Mouse (Mus musculus) hindbrain, embryonic 10.5 days (tissue): ENCODE results near the gene Bcat1. TPM values are rescaled to one million over a fixed set of nuclear protein-coding genes. Genes with fewer than 3 reads are reported as not detected.

Source experiments
- DNase-seq: peaks from one replicate; pipeline ENCODE4 v3.0.0-alpha.2; 2017; ENCODE audit warnings: low spot score
- H3K27ac ChIP-seq: fragments of 300-500 bp; sonication (generic); 2 replicates; pipeline ENCODE4 v1.5.1; 2016; ENCODE audit warnings: mild to moderate bottlenecking, moderate library complexity
- H3K27me3 ChIP-seq: fragments of 300-500 bp; sonication (generic); 2 replicates; pipeline ENCODE4 v1.6.1; 2016; ENCODE audit warnings: mild to moderate bottlenecking; ENCODE audit not compliant: poor library complexity, insufficient read depth, severe bottlenecking
- H3K36me3 ChIP-seq: fragments of 300-500 bp; sonication (generic); 2 replicates; pipeline ENCODE4 v1.6.1; 2016; ENCODE audit warnings: mild to moderate bottlenecking, moderate library complexity
- H3K4me1 ChIP-seq: fragments of 300-500 bp; sonication (generic); replicated peaks from 2 replicates; pipeline ENCODE4 v1.6.1; 2016; ENCODE audit warnings: mild to moderate bottlenecking
- H3K4me3 ChIP-seq: fragments of 300-500 bp; sonication (generic); 2 replicates; pipeline ENCODE4 v1.5.1; 2016; ENCODE audit warnings: mild to moderate bottlenecking, moderate library complexity
- H3K9me3 ChIP-seq: fragments of 300-500 bp; sonication (generic); 2 replicates; pipeline ENCODE4 v1.6.1; 2016; ENCODE audit warnings: mild to moderate bottlenecking, moderate library complexity
- WGBS: fragments of 180-500 bp; shearing (Covaris S2); methylation state at CpG from one replicate; pipeline ENCODE4 v1.1.7; 2016; 5-methylcytosine and 5-hydroxymethylcytosine counted together
- polyA plus RNA-seq: library from polyadenylated mRNA; unstranded; fragments of >200 nt; fragmentation: Nextera tagmentation; extraction: Ambion mirVana; gene quantifications from 2 replicates; pipeline ENCODE4 v1.2.1, GENCODE M21; 2016

Bcat1 gene
- polyA plus RNA-seq, 1 experiment from 2014 or later: 123 TPM

- Histone ChIP-seq H3K9me3 (no peaks in the 10 kb centered on the region), H3K36me3 (no peaks in the 10 kb centered on the region), H3K4me3 (no peak overlapping the region), H3K4me1 (no peaks in the 10 kb centered on the region), H3K27me3 (no peaks in the 10 kb centered on the region), H3K27ac (no peak overlapping the region)
- DNase-seq: no peak
- 49% methylated on average over 4 of the region's 4 CpGs for WGBS
Observed at GRCm38 (mm10) chr6:145088451-145089113, 12.6 kb upstream of the Bcat1 start.

- 91% methylated on average over 8 of the region's 8 CpGs for WGBS
- DNase-seq: no peak
- Histone ChIP-seq H3K4me1 (no peaks in the 10 kb centered on the region), H3K36me3 (no peaks in the 10 kb centered on the region), H3K27me3 (no peaks in the 10 kb centered on the region), H3K4me3 (no peak overlapping the region), H3K27ac (no peak overlapping the region), H3K9me3 (no peaks in the 10 kb centered on the region)
Observed at GRCm38 (mm10) chr6:145084343-145085117, 8.5 kb upstream of the Bcat1 start.

- Histone ChIP-seq H3K4me3 (no peak overlapping the region), H3K27me3 (peaks cover 7% of the 10 kb centered on the region; the same call in 1 of the 2 replicates), H3K36me3 (no peaks in the 10 kb centered on the region), H3K4me1 (no peaks in the 10 kb centered on the region), H3K9me3 (no peaks in the 10 kb centered on the region), H3K27ac (no peak overlapping the region)
- DNase-seq: no peak
- 66% methylated on average over 4 of the region's 4 CpGs for WGBS
Observed at GRCm38 (mm10) chr6:145081721-145082120, 5.7 kb upstream of the Bcat1 start.

DNA sequence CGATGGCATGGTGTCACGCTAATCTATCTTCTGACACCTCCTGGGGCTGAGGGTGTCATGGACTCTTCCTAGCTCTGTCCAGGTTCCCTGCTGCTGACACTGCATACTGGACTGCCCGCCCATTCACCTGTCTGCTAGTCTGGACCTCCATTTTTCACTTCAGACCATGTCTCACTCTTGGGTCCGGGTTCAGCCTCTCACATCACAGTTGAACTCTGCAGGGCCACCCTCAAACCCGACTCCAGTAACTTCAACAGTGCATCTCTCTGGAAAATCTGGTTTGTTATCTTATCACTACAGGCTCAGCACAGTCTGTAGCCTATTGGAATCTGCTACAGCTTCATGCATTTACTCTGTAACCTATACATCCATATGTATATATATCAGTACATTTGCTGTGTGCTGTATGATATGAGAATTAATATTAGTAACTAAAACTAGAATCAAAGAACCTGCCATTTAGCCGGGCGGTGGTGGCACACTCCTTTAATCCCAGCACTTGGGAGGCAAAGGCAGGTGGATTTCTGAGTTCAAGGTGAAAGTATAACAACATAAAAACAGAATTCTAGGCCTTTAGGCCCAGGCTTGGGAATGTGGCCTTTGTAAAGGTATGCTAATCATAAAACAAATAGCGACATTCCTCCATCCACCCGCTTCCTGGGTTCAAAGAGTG is 3.2 kb upstream of the Bcat1 start:
- DNase-seq: no peak
- Histone ChIP-seq H3K9me3 (no peaks in the 10 kb centered on the region), H3K36me3 (no peaks in the 10 kb centered on the region), H3K4me3 (no peak overlapping the region), H3K27ac (no peak overlapping the region), H3K27me3 (peaks cover 7% of the 10 kb centered on the region; the same call in 1 of the 2 replicates), H3K4me1 (peaks cover 17% of the 10 kb centered on the region; the same call in 1 of the 2 replicates)
- 78% methylated on average over 9 of the region's 9 CpGs for WGBS

DNA sequence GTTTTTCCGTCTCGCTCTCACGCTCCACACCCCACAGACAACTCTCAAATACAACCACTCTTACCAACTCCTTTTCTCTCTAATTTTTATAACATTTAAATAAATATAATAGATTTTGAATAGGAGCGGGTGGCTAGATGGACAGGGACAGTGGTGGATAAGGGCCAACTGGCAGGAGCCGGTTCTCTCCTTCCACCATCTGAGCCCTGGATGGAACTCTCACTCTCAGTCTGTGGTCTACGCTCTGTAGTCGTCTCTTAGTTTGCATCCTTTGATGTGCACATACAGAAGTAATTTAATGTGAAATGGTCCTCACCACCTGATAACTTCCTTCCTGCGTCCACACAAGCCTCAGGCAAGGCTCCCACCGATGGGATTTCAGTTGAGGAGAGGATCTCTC is 302 bp upstream of the Bcat1 start:
- Histone ChIP-seq H3K4me1 (peaks cover 25% of the 10 kb centered on the region; the same call in 1 of the 2 replicates), H3K27ac (peak overlapping the region; percentile 92), H3K4me3 (peak overlapping the region; percentile 74), H3K36me3 (no peaks in the 10 kb centered on the region), H3K27me3 (peaks cover 7% of the 10 kb centered on the region; the same call in 1 of the 2 replicates), H3K9me3 (no peaks in the 10 kb centered on the region)
- WGBS: 11% methylated on average over 9 of the region's 9 CpGs
- DNase-seq: peak; percentile 18

DNA sequence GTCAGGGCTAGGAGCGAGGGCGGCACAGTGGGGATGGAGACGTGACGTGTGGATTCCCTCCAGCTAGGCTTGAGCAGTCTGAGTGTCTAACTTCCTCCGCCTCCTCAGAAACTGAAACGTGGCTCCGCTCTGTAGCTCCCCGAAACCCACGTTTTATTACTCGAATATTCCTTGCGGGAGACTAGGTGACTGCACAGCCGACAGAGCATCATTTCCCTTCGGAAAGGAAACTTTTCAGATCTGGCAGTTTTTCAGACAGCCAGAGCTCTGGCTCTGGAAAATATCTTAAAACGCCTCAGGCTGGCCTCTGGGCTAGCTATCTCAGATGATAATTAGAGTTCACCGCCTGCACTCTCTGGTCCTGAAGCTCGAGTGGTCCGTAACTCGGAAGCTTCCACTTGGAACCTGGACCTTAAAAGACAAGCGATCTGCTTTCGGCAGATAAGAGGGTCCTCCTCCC is 866 bp downstream of the Bcat1 start:
- Histone ChIP-seq H3K4me3 (peak overlapping the region; percentile 74), H3K9me3 (no peaks in the 10 kb centered on the region), H3K27ac (peak overlapping the region; percentile 92), H3K4me1 (peaks cover 25% of the 10 kb centered on the region; the same call in 1 of the 2 replicates), H3K36me3 (no peaks in the 10 kb centered on the region), H3K27me3 (peaks cover 7% of the 10 kb centered on the region; the same call in 1 of the 2 replicates)
- under 1% methylated on average over 20 of the region's 20 CpGs for WGBS
- DNase-seq: peak; percentile 53

- peaks cover 7% of the 10 kb centered on the region; the same call in 1 of the 2 replicates for H3K27me3 ChIP-seq
- peaks cover 25% of the 10 kb centered on the region; the same call in 1 of the 2 replicates for H3K4me1 ChIP-seq
- H3K27ac ChIP-seq: no peak overlapping the region
- DNase-seq: no peak
- no peaks in the 10 kb centered on the region for H3K36me3 ChIP-seq
- peak overlapping the region; percentile 74 for H3K4me3 ChIP-seq
- H3K9me3 ChIP-seq: no peaks in the 10 kb centered on the region
Observed at GRCm38 (mm10) chr6:145074461-145074860, 1.5 kb downstream of the Bcat1 start.

- Histone ChIP-seq H3K27ac (no peak overlapping the region), H3K36me3 (peaks cover 6% of the 10 kb centered on the region), H3K4me3 (no peak overlapping the region), H3K4me1 (peaks cover 22% of the 10 kb centered on the region), H3K9me3 (no peaks in the 10 kb centered on the region), H3K27me3 (no peaks in the 10 kb centered on the region)
- WGBS: 87% methylated on average over 2 of the region's 2 CpGs
- no peak for DNase-seq
Observed at GRCm38 (mm10) chr6:145069921-145070320, 6.1 kb downstream of the Bcat1 start.

DNA sequence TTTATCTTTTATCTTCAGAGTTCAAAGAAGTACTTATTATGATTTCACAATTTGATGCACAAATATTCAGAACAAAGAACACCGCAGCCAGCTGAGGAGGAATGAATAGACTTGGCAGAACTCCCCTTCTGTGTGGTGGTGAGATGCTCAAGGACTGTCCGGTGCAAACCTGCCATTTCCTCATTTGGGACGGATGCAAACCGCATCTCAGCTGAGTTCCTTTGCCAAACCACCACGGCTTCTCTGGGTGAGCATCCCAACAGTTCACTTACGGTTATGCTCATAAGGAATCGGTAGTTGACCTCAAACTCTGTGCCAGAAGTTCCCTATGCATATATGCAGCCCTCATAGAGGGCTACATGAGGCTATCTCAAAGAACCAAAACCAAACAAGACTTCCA is 6.6 kb downstream of the Bcat1 start:
- WGBS: 91% methylated on average over 7 of the region's 7 CpGs
- DNase-seq: no peak
- Histone ChIP-seq H3K4me3 (no peak overlapping the region), H3K36me3 (peaks cover 6% of the 10 kb centered on the region), H3K27me3 (no peaks in the 10 kb centered on the region), H3K4me1 (peaks cover 17% of the 10 kb centered on the region), H3K27ac (no peak overlapping the region), H3K9me3 (no peaks in the 10 kb centered on the region)

GRCm38 (mm10) chr6:145067679-145068078 is 8.3 kb downstream of the Bcat1 start:
- WGBS: 85% methylated on average over 8 of the region's 8 CpGs

DNA sequence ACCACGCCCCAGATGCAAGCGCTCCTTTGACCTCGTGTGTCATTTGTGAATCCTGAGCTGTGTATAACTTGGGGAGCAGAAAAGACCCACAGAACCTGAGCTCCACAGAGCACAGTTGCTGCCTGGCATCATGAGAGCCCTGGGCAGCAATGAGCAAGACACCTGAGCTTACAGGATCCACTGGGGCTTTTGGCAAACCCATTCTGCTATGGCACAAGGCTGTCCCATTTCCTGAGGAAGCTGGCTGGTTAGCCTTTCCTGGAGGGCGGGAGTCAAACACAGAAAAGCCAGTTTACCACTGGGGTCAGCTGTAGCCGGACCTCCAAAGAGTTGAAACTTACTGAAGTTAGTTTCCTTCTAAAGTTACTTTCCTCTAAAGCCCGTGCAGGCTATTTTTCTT is 9.6 kb downstream of the Bcat1 start:
- WGBS: 82% methylated on average over 6 of the region's 6 CpGs
- H3K27ac ChIP-seq: no peak overlapping the region
- peaks cover 6% of the 10 kb centered on the region for H3K36me3 ChIP-seq
- DNase-seq: no peak
- no peak overlapping the region for H3K4me3 ChIP-seq
- peaks cover 17% of the 10 kb centered on the region for H3K4me1 ChIP-seq
- H3K9me3 ChIP-seq: no peaks in the 10 kb centered on the region
- H3K27me3 ChIP-seq: no peaks in the 10 kb centered on the region

More at GRCm38 (mm10) chr6:145067679-145068078, 8.3 kb downstream of the Bcat1 start:
- Histone ChIP-seq H3K4me3 (no peak overlapping the region), H3K4me1 (peaks cover 15% of the 10 kb centered on the region), H3K9me3 (no peaks in the 10 kb centered on the region), H3K27ac (no peak overlapping the region), H3K27me3 (no peaks in the 10 kb centered on the region), H3K36me3 (peaks cover 6% of the 10 kb centered on the region)
- DNase-seq: no peak

GRCm38 (mm10) chr6:145065301-145065845 is 10.6 kb downstream of the Bcat1 start:
- no peak for DNase-seq
- no peaks in the 10 kb centered on the region for H3K27me3 ChIP-seq
- H3K4me3 ChIP-seq: no peak overlapping the region
- H3K9me3 ChIP-seq: no peaks in the 10 kb centered on the region
- peaks cover 17% of the 10 kb centered on the region for H3K4me1 ChIP-seq
- no peak overlapping the region for H3K27ac ChIP-seq
- H3K36me3 ChIP-seq: peaks cover 6% of the 10 kb centered on the region
- 89% methylated on average over 4 of the region's 4 CpGs for WGBS
